Mouse (Mus musculus) kidney, adult 2 months (tissue): Measurements from ENCODE around the gene Tgfb1.

Source experiments
- CTCF ChIP-seq: fragments of 200-500 bp; conservative IDR thresholded peaks from 2 replicates; pipeline ENCODE4 v1.5.1; 2011; ENCODE audit warnings: low read depth, mild to moderate bottlenecking, control low read depth, low read length, moderate library complexity, mixed read lengths; ENCODE audit not compliant: insufficient read depth, insufficient read length
- POLR2A ChIP-seq: fragments of 200-500 bp; IDR thresholded peaks from one replicate; pipeline ENCODE4 v1.6.1; 2011; ENCODE audit warnings: low read depth, low read length, control low read depth

DNA sequence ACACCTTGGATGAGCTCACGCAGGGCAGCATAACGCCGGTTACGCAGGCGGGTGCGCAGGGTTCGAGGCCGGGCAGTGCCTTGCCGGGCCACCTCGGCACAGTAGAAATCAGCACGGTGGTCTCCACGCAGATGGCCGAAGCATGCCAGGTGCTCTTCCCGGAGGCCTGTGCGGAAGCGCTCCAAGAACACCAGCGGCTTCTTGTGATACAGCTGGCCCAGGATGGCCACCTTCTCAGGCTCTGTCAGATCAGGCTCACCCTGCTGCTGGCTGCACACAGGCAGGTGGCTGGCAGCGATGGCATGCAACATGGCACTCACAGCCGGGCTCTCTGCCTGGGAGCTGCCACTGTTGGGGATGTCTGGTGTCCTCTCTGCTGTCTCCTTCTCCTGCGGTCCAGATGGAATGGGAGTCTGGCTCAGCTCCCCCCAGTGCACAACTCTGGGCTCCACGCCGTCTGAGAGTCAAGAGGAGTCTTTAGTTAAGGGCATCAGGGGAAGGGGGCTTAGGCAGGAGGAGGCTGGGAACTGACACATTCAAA, 29.0 kb downstream of the Tgfb1 start:
- TF ChIP-seq POLR2A (no peak), CTCF (no peak)
